Mouse (Mus musculus) lung, postnatal 25 days (tissue): Measurements from ENCODE around the gene 5430403G16Rik.
A peak's percentile ranks its signal among the peaks of the same experiment; 100 is the strongest.
"Not testable (repeated sequence)": the region's sequence is repeated elsewhere in the genome, so short reads cannot be mapped to it uniquely, and the experiment has no call there.

Source experiments
- DNase-seq: peaks from one replicate; pipeline ENCODE4 v3.0.0; 2022; ENCODE audit warnings: low spot score

The 5430403G16Rik gene

GRCm38 (mm10) chr5:109690537-109691201, at the start of gene 5430403G16Rik:
TSS of gene 5430403G16Rik (minus strand) at chr5:109691041.
- DNase-seq = peak; percentile 88

- DNase-seq = not testable (repeated sequence)
Observed at GRCm38 (mm10) chr5:109717341-109717740, 26.5 kb upstream of the 5430403G16Rik start.

GRCm38 (mm10) chr5:109691205-109691965, 544 bp upstream of the 5430403G16Rik start:
- not testable (repeated sequence) for DNase-seq

GRCm38 (mm10) chr5:109682921-109683320, 7.9 kb downstream of the 5430403G16Rik start:
- no peak for DNase-seq
